Mouse (Mus musculus): ENCODE results near the gene Zfp507. TPM values are rescaled to one million over a fixed set of nuclear protein-coding genes. Genes with fewer than 3 reads are reported as not detected.

Zfp507 gene
- 17.2 and 19.5 TPM in 2 replicates for polyA plus RNA-seq (2015; fragmentation: Nextera tagmentation; extraction: Ambion mirVana)

GRCm38 (mm10) chr7:35802906-35803595, at the start of gene Zfp507:
Gene Zfp507, minus strand, starts transcription at chr7:35803003.
- H3K4me2 ChIP-seq, result peak within 1 kb of the TSS; percentile 72
- 0 out of 2 replicates have a peak, but pooled peaks cover 4% of the 10 kb centered on the region for H3K4me1 ChIP-seq
- peak; percentile 93 for ATAC-seq (ENCODE audit: insufficient read depth, low FRiP score, low read depth)
- H3K4me3 ChIP-seq (replicated peaks), result peak within 1 kb of the TSS; percentile 68
- 21% methylated on average over 24 of the region's 26 CpGs for WGBS
- H3K27ac ChIP-seq, result peak within 1 kb of the TSS; percentile 64
- peak within 1 kb of the TSS; percentile 88 for H3K9ac ChIP-seq
- no peaks in the 10 kb centered on the region for H3K9me3 ChIP-seq
- peaks cover 8% of the 10 kb centered on the region for H3K36me3 ChIP-seq
- no peaks in the 10 kb centered on the region; the same call in 1 of the 2 replicates for H3K27me3 ChIP-seq (replicated peaks)

GRCm38 (mm10) chr7:35850426-35850825, 47.6 kb upstream of the Zfp507 start:
- Histone ChIP-seq H3K9me3 (no peaks in the 10 kb centered on the region), H3K36me3 (no peaks in the 10 kb centered on the region), H3K27me3 (replicated peaks) (no peaks in the 10 kb centered on the region), H3K4me2 (no peak overlapping the region), H3K4me3 (replicated peaks) (no peak overlapping the region), H3K9ac (no peak overlapping the region), H3K27ac (no peak overlapping the region), H3K4me1 (no peaks in the 10 kb centered on the region)
- 69% methylated on average over 5 of the region's 5 CpGs for WGBS
- ATAC-seq (ENCODE audit: insufficient read depth, low FRiP score, low read depth), result no peak

GRCm38 (mm10) chr7:35848526-35848925, 45.7 kb upstream of the Zfp507 start:
- ATAC-seq (ENCODE audit: insufficient read depth, low FRiP score, low read depth), result no peak
- H3K36me3 ChIP-seq, result no peaks in the 10 kb centered on the region
- H3K4me1 ChIP-seq, result no peaks in the 10 kb centered on the region
- 31% methylated on average over 14 of the region's 14 CpGs for WGBS
- no peak overlapping the region for H3K9ac ChIP-seq
- no peak overlapping the region for H3K27ac ChIP-seq
- H3K9me3 ChIP-seq, result no peaks in the 10 kb centered on the region
- no peak overlapping the region for H3K4me3 ChIP-seq (replicated peaks)
- no peak overlapping the region for H3K4me2 ChIP-seq
- H3K27me3 ChIP-seq (replicated peaks), result no peaks in the 10 kb centered on the region

GRCm38 (mm10) chr7:35840504-35840903, 37.7 kb upstream of the Zfp507 start:
- WGBS, result 62% methylated on average over 4 of the region's 4 CpGs
- H3K9me3 ChIP-seq, result no peaks in the 10 kb centered on the region
- no peaks in the 10 kb centered on the region for H3K27me3 ChIP-seq (replicated peaks)
- H3K36me3 ChIP-seq, result no peaks in the 10 kb centered on the region
- no peaks in the 10 kb centered on the region for H3K4me1 ChIP-seq
- ATAC-seq (ENCODE audit: insufficient read depth, low FRiP score, low read depth), result no peak
- H3K27ac ChIP-seq, result no peak overlapping the region
- no peak overlapping the region for H3K9ac ChIP-seq
- H3K4me2 ChIP-seq, result no peak overlapping the region
- no peak overlapping the region for H3K4me3 ChIP-seq (replicated peaks)

- no peak overlapping the region for H3K4me3 ChIP-seq (replicated peaks)
Measured at GRCm38 (mm10) chr7:35836851-35837250, 34.0 kb upstream of the Zfp507 start.

GRCm38 (mm10) chr7:35836415-35836814, 33.6 kb upstream of the Zfp507 start:
- Histone ChIP-seq H3K4me2 (peak overlapping the region; percentile 29; the same call in 1 of the 2 replicates), H3K4me3 (replicated peaks) (no peak overlapping the region), H3K4me1 (no peaks in the 10 kb centered on the region), H3K27me3 (replicated peaks) (no peaks in the 10 kb centered on the region), H3K9me3 (no peaks in the 10 kb centered on the region), H3K36me3 (no peaks in the 10 kb centered on the region), H3K27ac (no peak overlapping the region), H3K9ac (no peak overlapping the region)
- ATAC-seq (ENCODE audit: insufficient read depth, low FRiP score, low read depth), result no peak
- 44% methylated on average over 3 of the region's 3 CpGs for WGBS

More at GRCm38 (mm10) chr7:35836851-35837250, 34.0 kb upstream of the Zfp507 start:
- Histone ChIP-seq H3K4me2 (peak overlapping the region; percentile 29; the same call in 1 of the 2 replicates), H3K9ac (no peak overlapping the region), H3K27ac (no peak overlapping the region), H3K36me3 (no peaks in the 10 kb centered on the region), H3K4me1 (no peaks in the 10 kb centered on the region), H3K27me3 (replicated peaks) (no peaks in the 10 kb centered on the region), H3K9me3 (no peaks in the 10 kb centered on the region)
- ATAC-seq (ENCODE audit: insufficient read depth, low FRiP score, low read depth), result peak; percentile 65; the same call in 1 of the 2 replicates
- WGBS, result 40% methylated on average over 19 of the region's 19 CpGs

- H3K4me1 ChIP-seq, result no peaks in the 10 kb centered on the region
- no peak for ATAC-seq (ENCODE audit: insufficient read depth, low FRiP score, low read depth)
- no peak overlapping the region for H3K4me2 ChIP-seq
- H3K9ac ChIP-seq, result no peak overlapping the region
- WGBS, result 84% methylated on average over 7 of the region's 7 CpGs
- H3K9me3 ChIP-seq, result no peaks in the 10 kb centered on the region
- H3K27ac ChIP-seq, result no peak overlapping the region
- H3K4me3 ChIP-seq (replicated peaks), result no peak overlapping the region
- no peaks in the 10 kb centered on the region for H3K36me3 ChIP-seq
- no peaks in the 10 kb centered on the region for H3K27me3 ChIP-seq (replicated peaks)
Measured at GRCm38 (mm10) chr7:35830119-35830518, 27.3 kb upstream of the Zfp507 start.

GRCm38 (mm10) chr7:35823906-35824305, 21.1 kb upstream of the Zfp507 start:
- no peak overlapping the region for H3K4me3 ChIP-seq (replicated peaks)
- no peaks in the 10 kb centered on the region for H3K36me3 ChIP-seq
- 75% methylated on average over 12 of the region's 12 CpGs for WGBS
- no peak for ATAC-seq (ENCODE audit: insufficient read depth, low FRiP score, low read depth)
- no peak overlapping the region for H3K27ac ChIP-seq
- no peaks in the 10 kb centered on the region for H3K27me3 ChIP-seq (replicated peaks)
- H3K9me3 ChIP-seq, result no peaks in the 10 kb centered on the region
- H3K4me2 ChIP-seq, result no peak overlapping the region
- H3K4me1 ChIP-seq, result no peaks in the 10 kb centered on the region
- no peak overlapping the region for H3K9ac ChIP-seq

GRCm38 (mm10) chr7:35822320-35822719, 19.5 kb upstream of the Zfp507 start:
- Histone ChIP-seq H3K4me1 (no peaks in the 10 kb centered on the region), H3K9me3 (no peaks in the 10 kb centered on the region), H3K4me3 (replicated peaks) (no peak overlapping the region), H3K9ac (no peak overlapping the region), H3K4me2 (no peak overlapping the region), H3K36me3 (no peaks in the 10 kb centered on the region), H3K27me3 (replicated peaks) (no peaks in the 10 kb centered on the region), H3K27ac (no peak overlapping the region)
- 84% methylated on average over 17 of the region's 17 CpGs for WGBS
- no peak for ATAC-seq (ENCODE audit: insufficient read depth, low FRiP score, low read depth)

- 66% methylated on average over 5 of the region's 5 CpGs for WGBS
- ATAC-seq (ENCODE audit: insufficient read depth, low FRiP score, low read depth), result no peak
Measured at GRCm38 (mm10) chr7:35821357-35821756, 18.6 kb upstream of the Zfp507 start.

GRCm38 (mm10) chr7:35819486-35819885, 16.7 kb upstream of the Zfp507 start:
- Histone ChIP-seq H3K9me3 (no peaks in the 10 kb centered on the region), H3K4me1 (no peaks in the 10 kb centered on the region), H3K9ac (no peak overlapping the region), H3K4me3 (replicated peaks) (no peak overlapping the region), H3K36me3 (no peaks in the 10 kb centered on the region), H3K27me3 (replicated peaks) (no peaks in the 10 kb centered on the region), H3K4me2 (no peak overlapping the region), H3K27ac (no peak overlapping the region)
- no peak for ATAC-seq (ENCODE audit: insufficient read depth, low FRiP score, low read depth)
- WGBS, result 66% methylated on average over 4 of the region's 4 CpGs

More at GRCm38 (mm10) chr7:35821357-35821756, 18.6 kb upstream of the Zfp507 start:
- Histone ChIP-seq H3K4me2 (no peak overlapping the region), H3K4me3 (replicated peaks) (no peak overlapping the region), H3K36me3 (no peaks in the 10 kb centered on the region), H3K27ac (no peak overlapping the region), H3K4me1 (no peaks in the 10 kb centered on the region), H3K9me3 (no peaks in the 10 kb centered on the region), H3K9ac (no peak overlapping the region), H3K27me3 (replicated peaks) (no peaks in the 10 kb centered on the region)

GRCm38 (mm10) chr7:35814759-35815551, 12.2 kb upstream of the Zfp507 start:
- ATAC-seq (ENCODE audit: insufficient read depth, low FRiP score, low read depth), result no peak
- no peak overlapping the region for H3K9ac ChIP-seq
- H3K27me3 ChIP-seq (replicated peaks), result no peaks in the 10 kb centered on the region
- H3K9me3 ChIP-seq, result no peaks in the 10 kb centered on the region
- 77% methylated on average over 12 of the region's 12 CpGs for WGBS
- no peak overlapping the region for H3K27ac ChIP-seq
- H3K36me3 ChIP-seq, result no peaks in the 10 kb centered on the region
- no peaks in the 10 kb centered on the region for H3K4me1 ChIP-seq
- no peak overlapping the region for H3K4me2 ChIP-seq
- no peak overlapping the region for H3K4me3 ChIP-seq (replicated peaks)

Measured in stomach, embryonic 15.5 days (tissue).